Mouse (Mus musculus) small intestine, adult 2 months (tissue): ENCODE results near the gene Slc18a2. TPM values are rescaled to one million over a fixed set of nuclear protein-coding genes. Genes with fewer than 3 reads are reported as not detected.

ENCODE experiments used
- H3K27ac ChIP-seq: fragments of 200-500 bp; 2 replicates; pipeline ENCODE4 v1.5.1; 2012; ENCODE audit warnings: low read depth, low read length, control low read depth, inconsistent platforms; ENCODE audit not compliant: insufficient read depth
- H3K27me3 ChIP-seq: fragments of 200-500 bp; 2 replicates; pipeline ENCODE4 v1.6.1; 2012; ENCODE audit warnings: mild to moderate bottlenecking, moderate library complexity, low read length, inconsistent platforms; ENCODE audit not compliant: control insufficient read depth, insufficient read depth
- H3K36me3 ChIP-seq: fragments of 200-500 bp; 2 replicates; pipeline ENCODE4 v1.6.1; 2012; ENCODE audit warnings: mild to moderate bottlenecking, low read length, control low read depth, inconsistent platforms; ENCODE audit not compliant: control insufficient read depth, insufficient read depth
- H3K4me1 ChIP-seq: fragments of 200-500 bp; 2 replicates; pipeline ENCODE4 v1.6.1; 2012; ENCODE audit warnings: low read length, inconsistent platforms, mixed read lengths; ENCODE audit not compliant: control insufficient read depth, insufficient read depth, insufficient read length
- H3K4me3 ChIP-seq: fragments of 200-500 bp; 2 replicates; pipeline ENCODE4 v1.5.1; 2012; ENCODE audit warnings: low read depth, mild to moderate bottlenecking, control low read depth, inconsistent platforms, low read length, moderate library complexity
- CTCF ChIP-seq: fragments of 200-500 bp; IDR thresholded peaks from 2 replicates; pipeline ENCODE4 v1.5.1; 2012; ENCODE audit warnings: low read depth, mild to moderate bottlenecking, control low read depth, inconsistent platforms, low read length, moderate library complexity, mixed read lengths; ENCODE audit not compliant: insufficient replicate concordance, insufficient read length; ENCODE audit errors: extremely low read depth
- POLR2A ChIP-seq: fragments of 200-500 bp; IDR thresholded peaks from 2 replicates; pipeline ENCODE4 v1.6.1; 2012; ENCODE audit warnings: low read depth, mild to moderate bottlenecking, control low read depth, inconsistent platforms, low read length, moderate library complexity
- WGBS: fragments of 180-500 bp; shearing (Covaris S2); methylation state at CpG from one replicate; pipeline ENCODE4 v1.1.7; 2018; 5-methylcytosine and 5-hydroxymethylcytosine counted together
- polyA plus RNA-seq: library from polyadenylated mRNA; depleted of rRNA; stranded (reverse); fragments of >200 nt; gene quantifications from 2 replicates; pipeline ENCODE4 v1.2.3, GENCODE M21; 2012

Slc18a2 gene
- polyA plus RNA-seq, 1 experiment: 0.38 TPM

DNA sequence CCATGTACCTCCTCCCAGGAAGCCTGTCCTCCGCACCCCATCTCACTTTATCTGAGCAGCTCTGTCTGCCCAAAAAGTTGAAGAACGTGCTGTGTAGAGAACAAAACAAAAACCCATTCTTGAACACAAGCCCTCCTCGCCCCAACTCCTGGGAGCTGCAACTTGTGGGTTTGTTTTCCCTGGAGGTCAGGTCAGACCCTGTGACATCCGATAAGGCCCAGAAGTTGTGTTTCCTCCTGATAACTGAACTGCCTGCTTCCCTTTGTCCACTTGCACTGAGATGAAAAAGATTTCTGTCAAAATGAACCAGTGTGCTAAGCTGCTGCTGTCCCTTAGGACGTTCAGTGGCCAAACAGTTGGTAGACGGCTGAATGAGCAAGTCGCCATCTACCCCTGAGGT is 908 bp downstream of the Slc18a2 start:
- no peak for TF ChIP-seq CTCF
- no peak for TF ChIP-seq POLR2A
- H3K4me3 ChIP-seq: no peak overlapping the region
- no peak overlapping the region for H3K27ac ChIP-seq
- 48% methylated on average over 7 of the region's 7 CpGs for WGBS
- no peaks in the 10 kb centered on the region for H3K36me3 ChIP-seq
- peaks cover 24% of the 10 kb centered on the region for H3K27me3 ChIP-seq
- H3K4me1 ChIP-seq: peaks cover 6% of the 10 kb centered on the region; the same call in 1 of the 2 replicates

DNA sequence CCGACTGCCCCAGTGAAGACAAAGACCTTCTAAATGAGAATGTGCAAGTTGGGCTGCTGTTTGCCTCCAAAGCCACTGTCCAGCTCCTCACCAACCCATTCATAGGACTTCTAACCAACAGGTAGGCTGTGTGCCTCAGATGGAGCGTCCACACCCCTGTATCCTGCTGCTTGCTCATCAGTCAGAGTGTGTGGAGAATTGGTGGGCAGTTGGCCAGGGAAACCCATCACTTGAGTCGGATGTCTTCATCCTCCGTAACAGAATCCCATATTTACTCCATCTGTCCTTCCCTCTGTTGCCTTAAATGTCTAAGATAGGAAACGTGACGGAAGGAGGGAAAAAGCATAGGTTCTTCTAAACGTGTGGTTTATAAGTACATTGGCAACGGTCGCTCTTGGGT is 2.5 kb downstream of the Slc18a2 start:
- Histone ChIP-seq H3K27me3 (peaks cover 24% of the 10 kb centered on the region), H3K36me3 (no peaks in the 10 kb centered on the region), H3K4me1 (peaks cover 6% of the 10 kb centered on the region; the same call in 1 of the 2 replicates), H3K4me3 (no peak overlapping the region), H3K27ac (no peak overlapping the region)
- WGBS: 83% methylated on average over 9 of the region's 9 CpGs
- TF ChIP-seq CTCF (no peak), POLR2A (no peak)

DNA sequence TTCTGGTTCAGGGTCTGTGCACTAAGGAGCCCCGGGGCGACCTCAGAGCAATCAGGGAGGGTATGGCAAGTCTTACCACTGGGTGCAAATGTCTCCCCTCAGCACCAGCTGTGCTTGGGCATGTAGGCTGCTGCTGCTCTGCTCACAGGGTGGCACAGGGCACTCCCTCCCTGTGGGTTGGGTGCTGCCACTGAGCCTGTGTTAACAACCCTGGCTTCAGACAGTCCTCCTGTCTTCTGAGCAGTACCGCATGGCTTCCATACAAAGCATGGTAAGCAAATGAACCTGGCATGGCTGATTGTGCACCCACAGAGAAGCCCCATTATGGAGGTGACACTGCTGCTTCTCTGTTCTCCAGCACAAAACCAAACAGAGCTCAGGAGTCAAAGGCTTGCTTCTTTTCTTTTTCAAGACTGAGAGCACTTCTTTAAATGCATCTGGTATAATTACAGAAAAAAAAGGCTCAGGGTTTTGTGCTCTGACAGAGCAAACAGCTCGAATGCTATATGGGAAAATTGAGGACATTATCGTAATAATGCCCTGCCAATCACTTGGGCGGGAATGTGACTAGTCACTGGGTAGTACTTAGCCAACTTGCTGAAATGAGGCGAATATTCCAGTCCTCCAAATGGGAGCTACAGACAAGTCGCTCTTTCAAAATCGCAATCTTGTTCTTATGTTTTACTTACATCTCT is 4.3 kb downstream of the Slc18a2 start:
- peaks cover 6% of the 10 kb centered on the region; the same call in 1 of the 2 replicates for H3K4me1 ChIP-seq
- H3K4me3 ChIP-seq: no peak overlapping the region
- H3K27ac ChIP-seq: no peak overlapping the region
- H3K36me3 ChIP-seq: no peaks in the 10 kb centered on the region
- 84% methylated on average over 9 of the region's 9 CpGs for WGBS
- TF ChIP-seq CTCF (no peak), POLR2A (no peak)
- peaks cover 21% of the 10 kb centered on the region for H3K27me3 ChIP-seq

DNA sequence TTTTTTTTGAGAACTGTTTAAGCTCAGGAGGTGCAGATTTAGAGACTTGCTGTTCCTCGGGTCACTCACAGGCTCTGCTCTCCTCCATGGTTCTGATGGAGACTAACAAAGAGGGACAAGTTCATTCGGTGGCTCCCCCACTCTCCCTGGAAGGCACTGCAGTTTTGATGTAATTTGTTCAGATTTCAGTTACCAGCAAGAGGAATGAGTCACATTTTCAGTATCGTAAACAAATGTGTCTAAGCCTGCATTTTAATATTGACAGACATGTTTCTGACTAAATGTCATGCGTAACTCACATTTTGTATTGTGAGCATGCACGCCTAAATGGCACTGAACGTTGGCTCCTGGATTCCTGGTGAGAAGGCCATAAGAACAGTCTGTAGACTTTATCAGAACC is 5.2 kb downstream of the Slc18a2 start:
- peaks cover 13% of the 10 kb centered on the region for H3K27me3 ChIP-seq
- no peak overlapping the region for H3K4me3 ChIP-seq
- H3K4me1 ChIP-seq: peaks cover 3% of the 10 kb centered on the region; the same call in 1 of the 2 replicates
- H3K27ac ChIP-seq: no peak overlapping the region
- TF ChIP-seq POLR2A: no peak
- TF ChIP-seq CTCF: no peak
- H3K36me3 ChIP-seq: no peaks in the 10 kb centered on the region
- WGBS: 69% methylated on average over 6 of the region's 6 CpGs

DNA sequence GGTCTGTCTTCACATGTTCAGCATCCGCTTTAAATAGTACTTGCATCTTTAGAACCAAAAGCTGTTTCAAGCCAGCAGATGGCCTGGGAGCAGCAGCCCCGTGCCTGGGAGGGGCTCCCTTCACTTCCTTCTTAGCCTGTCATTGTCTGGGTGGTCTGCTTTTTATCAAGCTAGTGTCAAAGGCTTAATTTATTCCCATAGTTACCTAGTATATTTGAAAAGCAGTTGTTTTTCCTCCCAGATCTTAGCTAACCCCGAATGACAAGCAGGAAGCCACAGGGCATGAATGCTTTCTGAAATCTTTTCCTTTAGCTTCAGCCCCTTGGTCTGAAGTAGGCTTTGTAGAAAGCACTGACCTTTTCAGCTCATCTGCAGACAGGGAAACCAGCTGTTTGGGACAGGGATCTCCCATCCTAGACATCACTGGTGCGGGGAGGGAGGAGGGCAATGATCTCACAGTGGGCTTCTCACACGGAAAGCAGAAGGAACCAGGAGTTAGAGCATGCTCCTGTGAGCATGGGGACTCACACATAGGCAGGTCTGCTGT is 6.8 kb downstream of the Slc18a2 start:
- Histone ChIP-seq H3K27ac (no peak overlapping the region), H3K4me3 (no peak overlapping the region), H3K27me3 (no peaks in the 10 kb centered on the region), H3K4me1 (no peaks in the 10 kb centered on the region), H3K36me3 (no peaks in the 10 kb centered on the region)
- TF ChIP-seq CTCF: no peak
- no peak for TF ChIP-seq POLR2A
- WGBS: 47% methylated on average over 5 of the region's 5 CpGs

DNA sequence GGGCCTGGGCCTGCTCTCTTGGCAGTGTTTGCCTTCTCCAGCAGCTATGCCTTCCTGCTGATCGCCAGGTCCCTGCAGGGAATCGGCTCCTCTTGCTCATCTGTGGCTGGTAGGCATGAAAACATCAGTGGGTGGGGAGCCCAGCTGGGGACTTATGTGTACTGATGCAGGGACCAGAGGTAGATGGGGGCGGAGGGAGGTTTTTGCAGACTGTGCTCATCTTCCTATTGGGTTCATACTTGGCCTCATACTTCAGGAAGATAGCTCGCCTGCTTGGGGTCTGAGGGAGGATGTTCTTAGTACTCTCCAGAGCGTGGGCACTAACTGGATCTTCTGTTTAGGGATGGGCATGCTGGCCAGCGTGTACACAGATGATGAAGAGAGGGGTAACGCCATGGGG is 12.5 kb downstream of the Slc18a2 start:
- Histone ChIP-seq H3K36me3 (no peaks in the 10 kb centered on the region), H3K27me3 (no peaks in the 10 kb centered on the region), H3K4me1 (no peaks in the 10 kb centered on the region), H3K4me3 (no peak overlapping the region), H3K27ac (no peak overlapping the region)
- 89% methylated on average over 7 of the region's 7 CpGs for WGBS
- TF ChIP-seq POLR2A (no peak), CTCF (no peak)

DNA sequence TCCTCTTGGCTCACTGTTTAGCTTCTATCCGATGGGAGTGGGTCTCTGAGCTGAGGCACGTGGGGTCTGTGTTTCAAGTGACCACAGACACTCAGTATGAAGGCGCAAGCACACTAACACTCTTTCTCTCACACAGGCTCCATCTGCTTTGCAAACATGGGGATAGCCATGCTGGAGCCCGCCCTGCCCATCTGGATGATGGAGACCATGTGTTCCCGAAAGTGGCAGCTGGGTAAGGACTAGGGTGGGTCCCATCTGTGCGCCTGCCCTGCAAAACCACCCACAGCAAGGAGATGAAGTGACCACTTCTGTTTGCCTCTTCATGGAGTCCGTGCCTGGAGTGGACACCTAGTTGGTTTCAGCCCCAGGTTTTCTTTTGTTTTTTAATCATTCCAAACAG is 15.7 kb downstream of the Slc18a2 start:
- TF ChIP-seq POLR2A: no peak
- no peak for TF ChIP-seq CTCF
- Histone ChIP-seq H3K36me3 (no peaks in the 10 kb centered on the region), H3K4me1 (no peaks in the 10 kb centered on the region), H3K27me3 (no peaks in the 10 kb centered on the region), H3K4me3 (no peak overlapping the region), H3K27ac (no peak overlapping the region)
- 84% methylated on average over 7 of the region's 7 CpGs for WGBS
